Mouse (Mus musculus) hindbrain, embryonic 15.5 days (tissue): ENCODE data around the gene Armcx3. TPM values are rescaled to one million over a fixed set of nuclear protein-coding genes. Genes with fewer than 3 reads are reported as not detected.
"Not testable (repeated sequence)": the region's sequence is repeated elsewhere in the genome, so short reads cannot be mapped to it uniquely, and the experiment has no call there.

Experiments used
- ATAC-seq: fragments of 200-750 bp; cut with Nextera tagmentation; 2 replicates; pipeline ENCODE4 v1.8.0; 2017; ENCODE audit warnings: low read depth, moderate number of reproducible peaks, moderate TSS enrichment; ENCODE audit not compliant: low FRiP score
- H3K27ac ChIP-seq: fragments of 300-500 bp; sonication (generic); replicated peaks from 2 replicates; pipeline ENCODE4 v1.5.1; 2015; ENCODE audit warnings: mild to moderate bottlenecking, inconsistent platforms
- H3K27me3 ChIP-seq: fragments of 300-500 bp; sonication (generic); 2 replicates; pipeline ENCODE4 v1.6.1; 2015; ENCODE audit warnings: control low read depth, inconsistent platforms
- H3K36me3 ChIP-seq: fragments of 300-500 bp; sonication (generic); 2 replicates; pipeline ENCODE4 v1.6.1; 2015; ENCODE audit warnings: control low read depth, inconsistent platforms
- H3K4me1 ChIP-seq: fragments of 300-500 bp; sonication (generic); replicated peaks from 2 replicates; pipeline ENCODE4 v1.6.1; 2015; ENCODE audit warnings: control low read depth, inconsistent platforms
- H3K4me2 ChIP-seq: fragments of 300-500 bp; sonication (generic); 2 replicates; pipeline ENCODE4 v1.6.1; 2015; ENCODE audit warnings: moderate library complexity, mild to moderate bottlenecking, inconsistent platforms
- H3K4me3 ChIP-seq: fragments of 300-500 bp; sonication (generic); 2 replicates; pipeline ENCODE4 v1.5.1; 2015; ENCODE audit warnings: mild to moderate bottlenecking, inconsistent platforms
- H3K9ac ChIP-seq: fragments of 300-500 bp; sonication (generic); 2 replicates; pipeline ENCODE4 v1.6.1; 2015; ENCODE audit warnings: inconsistent platforms
- H3K9me3 ChIP-seq: fragments of 300-500 bp; sonication (generic); 2 replicates; pipeline ENCODE4 v1.6.1; 2016; ENCODE audit warnings: control low read depth, inconsistent platforms
- WGBS: fragments of 180-500 bp; shearing (Covaris S2); methylation state at CpG from one replicate; pipeline ENCODE4 v1.1.7; 2015; 5-methylcytosine and 5-hydroxymethylcytosine counted together
- microRNA-seq: library from miRNA; unstranded; fragments of <30 nt; microRNA quantifications from one replicate; pipeline ENCODE4, GENCODE M21; 2016
- polyA plus RNA-seq: library from polyadenylated mRNA; unstranded; fragments of >200 nt; fragmentation: Nextera tagmentation; extraction: Ambion mirVana; gene quantifications from 2 replicates; pipeline ENCODE4 v1.2.1, GENCODE M21; 2015

Gene Armcx3
- polyA plus RNA-seq, 1 experiment from 2014 or later = 86.5 TPM

DNA sequence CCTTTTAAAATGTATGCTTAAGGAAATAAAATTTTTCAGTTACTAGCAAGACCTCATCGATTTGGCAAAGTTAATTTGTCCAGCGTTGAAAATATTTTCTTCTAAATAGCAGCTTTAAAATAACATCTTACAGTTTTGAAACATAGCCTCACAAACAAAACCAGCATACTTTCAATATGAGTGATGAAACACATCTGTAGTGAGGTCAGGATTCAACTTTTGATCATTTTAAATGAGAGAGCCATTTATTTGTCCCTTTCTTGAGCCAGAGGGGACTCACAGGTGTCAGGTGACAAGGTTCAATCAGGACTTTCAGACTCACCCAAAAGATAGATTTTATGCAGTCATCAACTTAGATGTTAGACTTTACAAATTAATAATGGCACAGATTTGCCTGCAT is 4.5 kb upstream of the Armcx3 start:
- H3K36me3 ChIP-seq = no peaks in the 10 kb centered on the region
- H3K4me3 ChIP-seq = no peak overlapping the region
- no peaks in the 10 kb centered on the region for H3K9me3 ChIP-seq
- H3K27me3 ChIP-seq = no peaks in the 10 kb centered on the region
- H3K27ac ChIP-seq = no peak overlapping the region
- WGBS = 59% methylated on average over 2 of the region's 2 CpGs
- no peak for ATAC-seq
- no peak overlapping the region for H3K4me2 ChIP-seq
- H3K9ac ChIP-seq = no peak overlapping the region
- H3K4me1 ChIP-seq = peaks cover 7% of the 10 kb centered on the region

- 28% methylated on average over 4 of the region's 4 CpGs for WGBS
- Histone ChIP-seq H3K36me3 (no peaks in the 10 kb centered on the region), H3K27ac (no peak overlapping the region), H3K9me3 (no peaks in the 10 kb centered on the region), H3K4me1 (peaks cover 8% of the 10 kb centered on the region), H3K9ac (no peak overlapping the region), H3K4me2 (no peak overlapping the region), H3K4me3 (no peak overlapping the region), H3K27me3 (no peaks in the 10 kb centered on the region)
- no peak for ATAC-seq
These were observed 3.8 kb upstream of the Armcx3 start for GRCm38 (mm10) chrX:134752584-134752983.

DNA sequence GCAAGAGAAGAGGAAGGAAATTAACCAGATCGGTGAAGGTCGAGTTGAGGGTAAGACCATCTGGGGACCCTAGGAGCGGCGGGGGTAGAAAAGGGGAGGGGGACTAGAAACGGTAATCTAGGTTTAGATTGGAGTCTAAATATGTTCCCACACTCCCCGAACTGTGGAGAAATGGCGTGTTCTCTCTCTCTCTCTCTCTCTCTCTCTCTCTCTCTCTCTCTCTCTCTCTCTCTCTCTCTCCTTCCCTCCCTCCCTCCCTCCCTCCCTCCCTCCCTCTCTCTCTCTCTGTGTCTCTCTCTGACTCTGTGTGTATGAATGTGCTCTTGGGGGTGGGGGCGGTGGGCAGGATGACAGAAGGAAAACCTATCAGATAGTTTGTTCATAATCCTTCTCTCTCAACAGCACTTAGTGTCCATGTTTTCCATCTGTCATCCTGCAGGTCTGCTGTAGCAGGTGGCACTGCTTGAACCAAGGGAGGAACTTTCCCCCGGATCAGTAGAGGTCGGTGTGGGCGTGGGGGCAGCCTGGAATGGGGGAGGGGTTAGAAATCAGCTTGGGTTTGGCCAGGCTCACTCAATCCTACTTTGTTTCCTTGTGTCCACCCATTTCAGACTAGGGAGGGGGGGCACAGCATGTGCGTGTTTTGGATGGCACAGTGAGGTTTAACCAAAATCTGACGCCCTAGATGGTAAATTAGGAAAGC is 1.0 kb downstream of the Armcx3 start:
- H3K36me3 ChIP-seq = no peaks in the 10 kb centered on the region
- H3K27me3 ChIP-seq = no peaks in the 10 kb centered on the region
- H3K4me1 ChIP-seq = peaks cover 6% of the 10 kb centered on the region; the same call in 1 of the 2 replicates
- peak; percentile 64 for ATAC-seq
- peak overlapping the region; percentile 74 for H3K9ac ChIP-seq
- 25% methylated on average over 12 of the region's 13 CpGs for WGBS
- H3K9me3 ChIP-seq = no peaks in the 10 kb centered on the region
- H3K4me3 ChIP-seq = peak overlapping the region; percentile 68
- peak overlapping the region; percentile 80 for H3K27ac ChIP-seq
- peak overlapping the region; percentile 60 for H3K4me2 ChIP-seq

GRCm38 (mm10) chrX:134763428-134764198 is 7.2 kb downstream of the Armcx3 start:
- not testable (repeated sequence) for H3K4me1 ChIP-seq, H3K4me3 ChIP-seq, H3K27ac ChIP-seq, H3K4me2 ChIP-seq, H3K36me3 ChIP-seq, H3K9me3 ChIP-seq, H3K9ac ChIP-seq, ATAC-seq, H3K27me3 ChIP-seq
- 34% methylated on average over 4 of the region's 4 CpGs for WGBS

DNA sequence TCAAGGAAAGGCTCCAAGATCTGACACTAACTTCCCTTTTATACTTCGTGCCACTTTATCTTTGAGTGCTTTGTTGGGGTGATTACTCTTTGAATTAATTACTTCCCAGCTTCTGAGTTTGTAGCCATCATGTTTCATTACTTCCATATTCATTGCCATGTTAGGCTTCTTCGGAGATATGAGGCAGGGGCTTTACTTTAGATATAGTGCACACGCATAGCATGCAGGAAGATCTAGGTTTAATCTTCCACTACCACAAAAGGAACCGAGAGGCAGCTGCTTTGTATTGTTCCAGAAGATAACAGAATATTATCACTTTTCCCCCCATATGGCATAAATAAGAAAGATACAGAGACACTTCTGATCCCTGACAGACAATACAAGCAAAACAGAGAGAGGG is 31.3 kb downstream of the Armcx3 start:
- Histone ChIP-seq H3K4me3 (no peak overlapping the region), H3K4me1 (no peaks in the 10 kb centered on the region), H3K27ac (no peak overlapping the region), H3K27me3 (no peaks in the 10 kb centered on the region), H3K9ac (no peak overlapping the region), H3K36me3 (no peaks in the 10 kb centered on the region), H3K4me2 (no peak overlapping the region), H3K9me3 (no peaks in the 10 kb centered on the region)
- 79% methylated on average over 4 of the region's 4 CpGs for WGBS
- no peak for ATAC-seq

DNA sequence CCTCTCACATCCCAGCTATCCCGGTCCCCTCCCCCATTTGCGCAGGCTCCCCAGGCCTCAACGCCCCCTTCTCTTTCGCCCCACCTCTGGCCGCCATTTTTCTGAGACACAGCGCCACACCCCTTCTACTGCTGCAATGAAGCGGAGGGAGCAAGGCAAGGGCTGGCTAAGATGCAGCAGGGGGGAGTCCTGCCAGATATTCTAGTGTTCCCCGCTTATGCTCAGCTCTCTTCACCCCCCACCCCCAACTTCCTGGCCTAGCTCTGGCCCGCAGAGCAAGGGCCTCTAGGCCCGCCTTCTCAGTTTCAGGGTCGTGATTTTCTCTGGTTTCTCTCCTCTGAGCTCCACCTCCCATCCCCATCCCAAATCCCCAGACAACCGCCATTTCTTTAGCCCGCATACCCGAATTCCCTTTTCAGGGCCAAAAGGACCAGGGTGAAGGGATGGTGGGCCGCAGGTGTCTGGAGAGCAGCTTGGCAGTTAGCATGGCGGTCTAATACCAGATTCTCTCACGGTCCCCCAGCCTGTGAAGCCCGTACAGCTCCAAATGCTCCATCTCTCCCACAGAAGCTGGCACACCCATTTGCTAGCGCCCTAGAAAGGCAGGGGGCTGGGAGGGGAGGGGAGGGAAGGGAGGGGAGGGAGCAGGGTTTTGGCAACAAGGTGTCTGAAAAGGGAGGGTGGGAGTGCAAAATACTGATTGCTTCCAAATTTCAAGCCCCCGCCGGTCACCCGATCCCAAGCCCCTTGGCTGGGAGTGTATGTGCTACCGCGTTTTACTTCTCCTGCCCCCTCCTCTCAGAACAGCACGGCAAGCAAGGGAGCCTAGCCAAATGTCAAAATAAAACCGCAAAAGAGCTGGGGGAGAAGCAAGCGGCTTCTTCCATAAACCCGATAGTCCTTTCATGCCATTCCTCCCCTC is 51.7 kb downstream of the Armcx3 start:
- ATAC-seq = peak; percentile 80
- Histone ChIP-seq H3K36me3 (peaks cover 11% of the 10 kb centered on the region; the same call in 1 of the 2 replicates), H3K9ac (peak overlapping the region; percentile 72), H3K9me3 (no peaks in the 10 kb centered on the region), H3K27ac (peak overlapping the region; percentile 91), H3K4me3 (peak overlapping the region; percentile 60), H3K4me2 (peak overlapping the region; percentile 56), H3K4me1 (peaks cover 12% of the 10 kb centered on the region), H3K27me3 (0 out of 2 replicates have a peak, but pooled peaks cover 3% of the 10 kb centered on the region)
- 25% methylated on average over 27 of the region's 28 CpGs for WGBS

GRCm38 (mm10) chrX:134808755-134809224 is 52.4 kb downstream of the Armcx3 start, which contains the start of gene Armcx2:
Gene Armcx2 (minus strand): TSS chrX:134809221.
- Histone ChIP-seq H3K4me3 (peak within 1 kb of the TSS; percentile 60), H3K36me3 (peaks cover 11% of the 10 kb centered on the region; the same call in 1 of the 2 replicates), H3K9ac (peak within 1 kb of the TSS; percentile 72), H3K9me3 (no peaks in the 10 kb centered on the region), H3K4me1 (peaks cover 12% of the 10 kb centered on the region), H3K4me2 (peak within 1 kb of the TSS; percentile 56), H3K27ac (peak within 1 kb of the TSS; percentile 91), H3K27me3 (0 out of 2 replicates have a peak, but pooled peaks cover 3% of the 10 kb centered on the region)
- peak; percentile 92 for ATAC-seq
- WGBS = 22% methylated on average over 16 of the region's 16 CpGs

Small RNA genes lying within 50 kb of the gene (microRNA-seq; reads per million reads assigned to microRNA genes)
- gene Mir7093 = 0.87 reads per million

Other genes with a start within 250 kb of the Armcx3 start
- 44.1 and 47.7 TPM in 2 replicates for gene Timm8a1, start 214.7 kb upstream of the Armcx3 start, polyA plus RNA-seq
- gene Btk, start 173.0 kb upstream of the Armcx3 start, polyA plus RNA-seq = 0.47 and 0.51 TPM in 2 replicates
- 159 and 198 TPM in 2 replicates for gene Rpl36a, start 170.9 kb upstream of the Armcx3 start, polyA plus RNA-seq
- gene Gla, start 155.5 kb upstream of the Armcx3 start, polyA plus RNA-seq = 3.1 and 5.0 TPM in 2 replicates
- 139 and 141 TPM in 2 replicates for gene Hnrnph2, start 155.4 kb upstream of the Armcx3 start, polyA plus RNA-seq
- 5.2 and 5.3 TPM in 2 replicates for gene Armcx4, start 70.1 kb upstream of the Armcx3 start, polyA plus RNA-seq
- gene Armcx1, start 38.6 kb upstream of the Armcx3 start, polyA plus RNA-seq = 89.9 and 98.5 TPM in 2 replicates
- 45.8 and 49.2 TPM in 2 replicates for gene Armcx6, start 5.2 kb upstream of the Armcx3 start, polyA plus RNA-seq
- 82.4 and 85.5 TPM in 2 replicates for gene Armcx2, start 52.6 kb downstream of the Armcx3 start, polyA plus RNA-seq
- gene Nxf2, start 208.2 kb downstream of the Armcx3 start, polyA plus RNA-seq = 0.12 and 0.32 TPM in 2 replicates